Mouse (Mus musculus): ENCODE measurements around the gene As3mt.

As3mt gene

DNA sequence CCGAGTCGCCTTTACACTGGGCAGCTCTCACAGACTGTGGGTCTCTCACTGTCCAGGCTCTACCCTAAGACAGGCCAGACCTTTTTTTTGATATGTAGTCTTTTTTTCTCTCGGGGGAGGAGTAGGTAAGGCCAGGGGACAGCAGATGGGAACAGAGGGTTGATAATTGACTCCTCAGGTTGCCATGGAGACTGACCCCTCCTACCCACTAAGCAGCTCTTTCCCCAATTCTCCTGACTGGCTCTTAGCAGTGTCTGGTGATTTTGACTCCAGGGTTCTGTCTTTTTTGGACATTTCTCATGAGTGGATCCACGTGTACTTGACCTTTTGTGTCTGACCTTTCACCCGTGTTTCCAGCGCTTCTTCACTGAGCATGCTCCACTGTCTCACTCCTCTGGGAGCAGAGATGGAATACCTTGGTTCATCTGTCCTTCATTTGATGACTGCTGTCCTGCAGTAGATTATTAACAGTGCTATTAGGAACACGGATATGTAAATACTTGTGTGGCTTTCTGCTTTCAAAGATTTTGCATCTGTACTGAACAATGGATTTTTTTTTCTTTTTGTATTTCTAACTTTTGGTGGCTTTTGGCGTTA, 20.0 kb downstream of the As3mt start:
- ChIA-PET CTCF (interaction anchor here in 3 of 4 experiments (0.6 to 1.9 kb wide), 7 partner anchors 9 to 149 kb away, joined by 3 to 7 read pairs (median 4); no protein-coding TSS in a partner anchor), POLR2A (interaction anchor here in 2 of 4 experiments (0.6 to 2.2 kb wide), 6 partner anchors 12 to 180 kb away, joined by 3 to 5 read pairs (median 4); partner anchors contain the start of genes As3mt (in 1 of the 2), Borcs7 (in 1 of the 2) and Cnnm2 (in 1 of the 2))

DNA sequence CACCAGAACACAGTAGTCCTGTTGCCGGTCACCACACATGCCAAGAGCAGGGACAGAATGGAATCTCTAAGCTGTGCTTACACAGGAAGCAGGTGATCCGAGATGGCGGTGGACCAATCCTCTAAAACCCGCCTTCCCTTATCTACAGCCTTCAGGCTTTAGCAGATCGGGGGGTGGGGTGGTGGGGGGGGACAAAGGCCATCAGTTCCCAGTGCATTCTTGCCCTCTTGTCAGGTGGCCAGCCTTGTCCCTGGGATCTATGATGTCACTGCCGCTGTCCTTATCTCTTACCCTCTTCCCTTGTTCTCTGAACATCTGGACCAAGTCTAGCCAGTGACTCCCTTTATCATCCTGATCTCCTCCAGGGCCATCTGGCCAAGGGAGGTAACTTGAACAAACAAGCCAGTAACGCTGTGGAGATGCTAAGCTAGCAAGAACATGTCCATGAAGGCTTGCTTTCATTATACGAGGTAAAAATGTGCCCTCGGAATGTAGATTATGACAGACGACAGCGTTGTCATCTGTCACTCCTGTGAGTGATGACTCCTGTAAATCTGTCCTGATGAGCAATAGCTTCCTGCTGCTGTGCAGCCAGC, 20.8 kb downstream of the As3mt start:
- ChIA-PET CTCF (interaction anchor here in 2 of 4 experiments (0.6 to 1.6 kb wide), 3 partner anchors 8 to 142 kb away, joined by 4 to 7 read pairs (median 4); no protein-coding TSS in a partner anchor), POLR2A (interaction anchor here in 3 of 4 experiments (0.5 to 2.2 kb wide), 3 partner anchors 38 to 640 kb away, joined by 3 to 5 read pairs (median 3); partner anchors contain the start of gene Borcs7 (in 1 of the 3))

DNA sequence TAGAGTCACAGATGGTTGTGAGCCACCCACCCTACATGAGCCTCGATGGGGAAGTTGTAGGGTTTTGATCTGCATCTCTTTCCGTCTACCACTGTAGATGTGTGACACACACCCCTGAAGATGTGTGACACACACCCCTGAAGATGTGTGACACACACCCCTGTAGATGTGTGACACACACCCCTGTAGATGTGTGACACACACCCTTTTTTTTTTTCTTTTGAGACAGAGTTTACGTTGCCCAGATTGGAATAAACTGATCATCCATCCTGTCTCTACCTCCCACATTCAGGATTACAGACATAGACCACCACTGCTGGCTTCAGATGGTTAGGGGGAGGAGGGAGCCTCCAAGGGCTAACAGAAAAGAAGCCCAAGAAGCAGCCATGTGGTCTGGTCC, 21.7 kb downstream of the As3mt start:
- ChIA-PET CTCF (interaction anchor here in 1 of 4 experiments (1.6 kb wide), 1 partner anchor 140 kb away, joined by 4 read pairs; no protein-coding TSS in a partner anchor), POLR2A (interaction anchor here in 1 of 4 experiments (0.5 kb wide), 1 partner anchor 93 kb away, joined by 3 read pairs; no protein-coding TSS in a partner anchor)

DNA sequence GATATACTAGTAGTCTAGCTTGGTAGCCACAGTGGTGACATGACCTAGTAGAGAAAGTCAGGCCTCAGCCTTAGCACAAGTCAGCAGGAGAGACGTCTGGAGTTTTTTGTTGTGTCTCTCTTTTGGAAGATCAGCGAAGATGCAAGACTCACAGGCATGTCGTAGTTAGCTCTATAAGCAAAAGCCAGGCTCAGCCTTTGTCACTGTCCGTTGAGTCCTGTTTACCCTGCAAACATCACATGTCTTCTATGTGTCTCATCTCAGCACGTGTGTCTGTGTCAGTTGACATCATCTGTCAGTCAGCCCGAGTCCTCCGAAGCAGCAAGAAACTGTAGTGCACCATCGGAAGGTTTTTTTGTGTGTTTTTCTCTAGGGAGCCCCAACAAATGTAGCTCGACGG, 24.1 kb downstream of the As3mt start:
- ChIA-PET POLR2A (interaction anchor here in 2 of 4 experiments (0.6 to 1.4 kb wide), 2 partner anchors 22 to 29 kb away, joined by 3 to 4 read pairs; no protein-coding TSS in a partner anchor), CTCF (interaction anchor here in 3 of 4 experiments (0.5 to 2.1 kb wide), 4 partner anchors 10 to 306 kb away, joined by 3 to 10 read pairs (median 4); partner anchors contain the start of gene Cyp17a1 (in 1 of the 3))

DNA sequence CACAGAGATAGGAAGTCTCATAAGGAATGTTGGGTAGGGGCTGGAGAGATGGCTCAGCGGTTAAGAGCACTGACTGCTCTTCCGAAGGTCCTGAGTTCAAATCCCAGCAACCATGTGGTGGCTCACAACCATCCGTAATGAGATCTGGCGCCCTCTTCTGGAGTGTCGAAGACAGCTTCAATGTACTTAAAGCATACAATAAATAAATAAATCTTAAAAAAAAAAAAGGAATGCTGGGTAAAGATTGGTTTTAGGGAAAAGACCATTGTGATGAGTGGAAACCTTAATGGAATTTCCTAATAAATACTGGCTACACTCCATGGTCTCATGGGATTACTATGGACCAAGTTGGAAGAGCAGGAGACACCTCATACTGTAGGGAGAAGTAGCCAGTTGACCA, 25.4 kb downstream of the As3mt start:
- ChIA-PET CTCF (interaction anchor here in 3 of 4 experiments (0.6 to 1.3 kb wide), 9 partner anchors 9 to 289 kb away, joined by 3 to 11 read pairs (median 3); partner anchors contain the start of gene Cyp17a1 (in 1 of the 3)), POLR2A (interaction anchor here in 2 of 4 experiments (0.6 to 1.0 kb wide), 3 partner anchors 28 to 154 kb away, joined by 3 to 4 read pairs (median 3); no protein-coding TSS in a partner anchor)

DNA sequence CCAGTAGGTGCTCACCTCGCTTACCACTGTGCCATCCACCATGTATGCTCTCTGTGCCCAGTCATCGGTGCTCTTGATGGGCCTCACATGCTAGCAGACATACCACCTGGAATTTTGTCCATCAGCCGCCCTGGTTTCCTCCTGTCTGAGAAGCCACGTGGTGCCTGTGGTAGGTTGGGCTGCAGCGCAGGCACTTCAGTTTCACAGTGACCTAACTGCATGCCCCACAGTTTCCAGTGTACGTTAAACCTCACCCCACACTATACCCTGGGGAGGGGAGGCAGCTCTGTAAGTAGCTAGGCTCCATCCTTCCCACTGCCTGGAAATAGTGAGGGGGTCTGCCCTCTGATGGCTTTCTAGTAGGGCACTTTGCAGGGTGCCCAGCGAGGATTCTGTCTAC, 26.4 kb downstream of the As3mt start:
- ChIA-PET POLR2A (no interaction called here), CTCF (interaction anchor here in 1 of 4 experiments (1.4 kb wide), 1 partner anchor 146 kb away, joined by 3 read pairs; no protein-coding TSS in a partner anchor)

DNA sequence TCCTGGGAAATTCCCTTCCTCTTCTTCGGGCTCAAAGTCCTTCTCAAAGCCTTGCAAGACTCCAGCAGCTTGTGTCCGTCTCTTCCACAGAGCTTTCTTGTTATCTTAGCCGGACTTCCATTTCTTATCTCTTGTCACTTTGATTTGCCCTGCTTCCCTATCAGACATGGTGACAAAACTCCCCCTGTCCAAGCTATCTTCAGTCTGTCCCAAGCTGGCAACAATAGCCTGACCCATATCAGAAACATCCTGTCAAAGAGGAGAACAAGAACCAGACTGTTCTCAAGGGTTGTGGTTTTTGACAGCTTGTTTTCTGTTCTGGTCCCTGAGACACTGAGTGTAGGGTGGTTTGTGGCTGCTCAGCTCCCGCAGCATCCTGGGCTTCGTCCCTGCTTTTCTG, 28.0 kb downstream of the As3mt start:
- ChIA-PET POLR2A (interaction anchor here in 2 of 4 experiments (0.6 to 0.8 kb wide), 2 partner anchors 25 to 52 kb away, joined by 3 to 4 read pairs; no protein-coding TSS in a partner anchor), CTCF (interaction anchor here in 3 of 4 experiments (0.5 to 1.1 kb wide), 4 partner anchors 10 to 331 kb away, joined by 3 read pairs; no protein-coding TSS in a partner anchor)

DNA sequence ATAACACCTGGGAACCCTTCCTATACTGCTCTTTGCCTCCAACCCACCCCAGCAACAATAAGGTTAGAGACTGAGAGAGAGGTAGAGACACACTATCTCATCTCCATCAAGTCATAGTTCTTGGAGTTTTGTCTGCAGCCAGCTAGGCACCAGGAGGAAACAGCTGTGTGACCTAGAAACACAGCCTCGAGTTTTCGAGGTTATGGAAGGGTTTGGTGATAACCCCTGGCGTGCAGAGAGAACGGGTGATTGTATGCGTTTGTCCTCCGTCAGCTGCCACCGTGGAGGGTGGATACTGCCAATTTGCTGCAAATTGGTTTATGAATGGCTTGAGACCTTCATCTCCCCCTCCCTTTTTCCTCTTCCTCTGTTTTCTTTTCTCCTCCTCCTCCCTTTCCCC, 29.8 kb downstream of the As3mt start:
- ChIA-PET POLR2A (no interaction called here), CTCF (interaction anchor here in 2 of 4 experiments (0.7 to 1.4 kb wide), 2 partner anchors 133 to 179 kb away, joined by 3 to 7 read pairs; no protein-coding TSS in a partner anchor)

DNA sequence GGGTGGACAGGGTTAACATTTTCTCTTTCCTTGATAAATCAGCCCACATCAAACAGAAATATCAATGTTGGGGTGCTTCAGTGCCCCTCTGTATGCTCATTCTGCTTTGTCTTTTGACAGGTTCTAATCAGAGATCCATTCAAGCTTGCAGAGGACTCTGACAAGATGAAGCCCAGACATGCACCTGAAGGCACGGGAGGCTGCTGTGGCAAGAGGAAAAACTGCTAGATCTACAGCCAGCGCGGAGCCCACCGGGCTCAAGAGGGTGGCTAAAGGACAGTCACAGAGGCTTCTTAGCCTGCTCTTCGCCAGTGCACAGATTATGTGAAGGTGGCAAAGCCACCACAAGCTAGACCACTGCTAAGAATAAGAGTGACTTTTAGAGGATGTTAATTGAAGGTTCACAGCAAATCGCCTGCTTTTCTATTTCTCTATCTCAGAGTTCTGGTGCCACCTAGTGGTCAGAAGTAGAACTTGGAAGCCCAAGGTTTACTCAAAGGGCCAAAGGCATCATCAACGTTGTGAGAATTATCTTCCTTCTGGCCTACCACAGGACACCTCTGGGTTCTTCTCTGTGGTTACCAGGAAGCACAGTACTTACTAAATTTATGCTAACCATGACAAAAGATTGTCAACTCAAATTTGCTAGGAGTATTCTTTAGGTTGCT, 33.2 kb downstream of the As3mt start:
- POLR2A ChIA-PET: interaction anchor here in 1 of 4 experiments (0.6 to 0.9 kb wide), 2 partner anchors 131 to 158 kb away, joined by 3 to 4 read pairs; no protein-coding TSS in a partner anchor
- CTCF ChIA-PET: interaction anchor here in 2 of 4 experiments (0.8 to 1.9 kb wide), 5 partner anchors 69 to 152 kb away, joined by 3 to 13 read pairs (median 4); no protein-coding TSS in a partner anchor

DNA sequence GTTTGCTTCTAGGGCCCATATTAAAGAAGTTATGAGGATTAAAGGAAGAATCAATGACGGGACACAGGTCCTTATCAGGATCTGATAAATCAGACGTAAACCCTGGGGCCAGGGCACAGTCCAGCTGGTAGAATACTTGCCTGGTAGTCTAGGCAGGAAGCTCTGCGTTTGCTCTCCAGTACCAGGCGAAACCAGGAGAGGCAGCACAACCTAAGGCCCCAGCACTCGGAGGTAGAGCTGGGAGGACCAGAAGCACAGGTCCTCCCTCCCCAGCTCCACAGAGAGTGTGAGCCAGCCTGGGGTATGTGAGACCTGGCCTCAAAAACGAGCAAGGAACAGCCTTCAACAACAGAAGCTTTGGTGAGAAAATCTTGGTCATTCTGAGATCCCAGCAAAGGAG, 34.3 kb downstream of the As3mt start:
- ChIA-PET CTCF (interaction anchor here (0.5 to 1.3 kb wide), 25 partner anchors 9 to 246 kb away, joined by 3 to 13 read pairs (median 3); partner anchors contain the start of gene Cnnm2 (in 1 of the 4)), POLR2A (interaction anchor here in 2 of 4 experiments (0.5 to 1.1 kb wide), 3 partner anchors 74 to 210 kb away, joined by 3 to 4 read pairs (median 3); no protein-coding TSS in a partner anchor)

DNA sequence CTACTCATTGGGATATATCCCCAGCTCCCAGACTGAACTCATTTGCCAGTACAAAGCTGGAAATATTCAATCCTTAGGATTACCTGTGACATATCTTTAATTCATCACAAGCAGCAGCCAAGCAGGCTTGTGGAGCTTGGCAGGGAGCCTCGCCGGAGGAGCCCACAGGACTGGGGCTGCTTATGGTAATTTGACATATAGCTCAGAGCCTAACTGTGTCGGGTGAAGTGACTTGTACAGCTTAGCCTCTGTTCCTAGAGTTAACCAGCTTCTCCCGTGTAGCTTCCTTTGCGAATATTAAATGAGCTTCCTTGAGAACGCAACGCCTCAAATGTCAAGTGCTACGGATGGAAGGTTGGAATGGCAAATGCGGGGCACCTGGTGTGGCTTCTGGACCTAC, 37.4 kb downstream of the As3mt start:
- ChIA-PET POLR2A (interaction anchor here in 2 of 4 experiments (0.6 to 1.3 kb wide), 2 partner anchors 38 to 182 kb away, joined by 3 read pairs; partner anchors contain the start of gene As3mt (in 1 of the 2)), CTCF (interaction anchor here in 2 of 4 experiments (0.6 to 1.1 kb wide), 4 partner anchors 46 to 305 kb away, joined by 3 to 8 read pairs (median 4); no protein-coding TSS in a partner anchor)

DNA sequence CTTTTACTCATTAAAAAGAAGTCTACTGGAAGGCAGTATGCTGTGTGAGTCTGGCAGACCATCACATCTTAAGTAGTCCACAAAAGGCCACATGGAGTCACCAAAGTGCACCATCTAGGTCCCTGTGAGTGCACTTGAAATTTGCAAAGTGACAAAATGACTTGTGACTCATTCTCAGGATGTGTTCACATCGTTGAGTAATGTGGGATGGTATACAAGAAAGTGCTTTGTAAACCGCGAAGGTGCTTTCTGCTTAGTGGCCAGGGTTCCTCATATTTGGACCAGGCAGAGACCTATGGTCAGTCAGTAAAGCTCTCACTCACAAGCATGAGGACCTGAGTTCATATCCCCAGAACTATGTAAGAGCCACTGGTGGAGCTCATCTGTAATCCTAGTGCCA, 40.5 kb downstream of the As3mt start:
- ChIA-PET CTCF (interaction anchor here in 1 of 4 experiments (0.8 kb wide), 1 partner anchor 54 kb away, joined by 3 read pairs; no protein-coding TSS in a partner anchor), POLR2A (interaction anchor here in 2 of 4 experiments (0.6 to 1.3 kb wide), 2 partner anchors 12 to 90 kb away, joined by 3 to 4 read pairs; no protein-coding TSS in a partner anchor)

DNA sequence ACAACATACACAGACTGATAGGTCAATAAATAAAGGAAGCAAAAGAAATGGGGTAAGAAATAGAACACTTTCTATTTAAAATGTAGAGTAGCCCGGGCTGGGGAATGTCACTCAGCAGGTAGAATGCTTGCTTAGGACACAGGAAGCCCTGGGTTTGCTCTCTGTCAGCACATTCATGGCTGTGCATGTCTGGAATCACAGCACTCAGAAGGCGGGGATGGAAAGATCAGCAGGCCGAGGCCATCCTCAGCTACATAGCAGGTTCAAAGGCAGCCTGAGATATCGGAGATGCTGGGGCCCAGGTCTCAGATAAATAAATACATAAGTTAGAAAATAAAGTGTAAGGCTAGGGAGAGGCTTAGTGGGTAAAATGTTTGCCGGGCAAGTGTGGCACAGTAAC, 45.0 kb downstream of the As3mt start:
- POLR2A ChIA-PET: interaction anchor here in 1 of 4 experiments (1.3 kb wide), 1 partner anchor 9 kb away, joined by 4 read pairs; the partner anchor contains the start of gene Cnnm2
- CTCF ChIA-PET: interaction anchor here (0.6 to 1.8 kb wide), 6 partner anchors 11 to 164 kb away, joined by 3 to 6 read pairs (median 3); no protein-coding TSS in a partner anchor

DNA sequence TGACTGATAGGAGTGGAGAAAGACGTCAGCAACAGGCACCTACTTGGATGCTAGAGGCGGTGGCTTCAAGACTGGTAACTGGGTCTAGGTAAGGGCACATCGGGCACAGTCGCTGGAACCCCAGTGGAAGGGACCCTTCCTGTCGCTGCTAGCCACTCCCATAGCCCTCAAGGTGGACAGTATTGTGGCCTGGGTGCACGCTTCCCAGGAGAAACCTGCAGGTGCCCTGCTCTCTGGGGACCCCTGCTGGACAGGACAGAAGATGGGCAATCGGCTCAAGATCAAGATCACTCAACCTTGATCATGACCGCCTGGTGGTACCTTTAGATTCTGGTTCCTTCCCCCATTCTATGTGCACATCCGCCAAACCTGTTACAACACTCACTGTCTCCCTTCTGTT, 47.8 kb downstream of the As3mt start:
- POLR2A ChIA-PET: interaction anchor here in 3 of 4 experiments (0.6 to 1.2 kb wide), 7 partner anchors 9 to 1919 kb away, joined by 3 to 5 read pairs (median 3); no protein-coding TSS in a partner anchor
- CTCF ChIA-PET: interaction anchor here (0.6 to 1.0 kb wide), 6 partner anchors 63 to 167 kb away, joined by 3 to 9 read pairs (median 3); no protein-coding TSS in a partner anchor

DNA sequence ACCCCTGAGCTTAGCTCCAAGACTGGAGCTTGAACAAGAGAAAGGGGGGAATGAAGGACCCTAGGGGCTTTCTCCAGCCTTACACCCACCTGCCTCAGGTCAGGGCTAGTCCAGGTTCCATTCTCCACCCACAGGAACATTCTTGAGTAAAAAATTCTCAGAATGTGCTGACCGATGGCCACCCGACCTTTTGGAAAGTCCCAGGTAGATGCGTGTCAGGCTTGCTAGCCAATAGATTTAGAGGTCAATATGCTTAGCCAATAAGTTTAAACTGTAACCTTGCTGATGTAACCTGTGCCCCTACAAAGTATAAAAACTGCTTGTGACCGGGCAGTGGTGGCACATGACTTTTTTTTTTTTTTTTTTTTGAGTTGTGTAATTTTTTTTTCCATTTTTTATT, 49.0 kb downstream of the As3mt start:
- ChIA-PET CTCF (interaction anchor here in 2 of 4 experiments (0.7 to 0.9 kb wide), 3 partner anchors 11 to 114 kb away, joined by 3 read pairs; no protein-coding TSS in a partner anchor), POLR2A (interaction anchor here in 1 of 4 experiments (0.5 to 0.9 kb wide), 2 partner anchors 19 to 192 kb away, joined by 3 read pairs; no protein-coding TSS in a partner anchor)

DNA sequence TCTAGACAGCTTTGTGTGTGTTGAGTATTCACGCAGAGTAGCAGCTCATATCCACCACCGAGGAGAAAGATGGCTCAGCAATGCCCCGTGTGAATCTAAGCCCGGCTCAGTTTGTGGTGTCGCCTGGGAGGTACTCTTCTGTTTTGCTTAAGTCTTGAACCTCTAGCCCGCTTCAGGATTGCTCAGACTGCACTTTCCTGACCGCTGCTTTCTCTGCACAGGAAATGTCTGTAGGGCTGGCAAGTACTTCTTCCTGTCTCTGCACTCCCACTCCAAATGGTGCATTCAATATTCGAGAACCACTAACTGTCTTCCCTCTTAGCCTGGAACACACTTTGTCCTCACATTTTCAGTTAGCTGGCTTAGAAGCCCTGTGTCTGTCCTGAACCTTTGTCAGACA, 51.8 kb downstream of the As3mt start:
- ChIA-PET POLR2A (interaction anchor here (0.6 to 3.7 kb wide), 11 partner anchors 11 to 366 kb away, joined by 3 to 42 read pairs (median 3); no protein-coding TSS in a partner anchor), CTCF (interaction anchor here (0.6 to 4.9 kb wide), 10 partner anchors 77 to 1002 kb away, joined by 3 to 72 read pairs (median 10); no protein-coding TSS in a partner anchor)

DNA sequence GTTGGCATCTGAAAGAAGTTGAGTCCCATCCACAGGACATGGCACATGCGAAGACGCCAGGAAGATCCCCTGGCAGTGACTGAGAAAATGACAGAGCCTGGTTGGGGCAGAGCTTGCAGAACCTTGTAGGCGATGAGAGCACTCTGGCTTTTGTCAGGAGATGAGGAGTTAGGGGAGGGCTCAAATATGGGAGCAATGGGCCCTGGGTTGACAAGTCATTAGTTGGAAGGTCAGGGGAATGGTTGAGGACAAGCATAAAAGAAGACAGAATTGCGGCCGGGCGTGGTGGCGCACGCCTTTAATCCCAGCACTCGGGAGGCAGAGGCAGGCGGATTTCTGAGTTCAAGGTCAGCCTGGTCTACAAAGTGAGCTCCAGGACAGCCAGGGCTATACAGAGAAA, 52.7 kb downstream of the As3mt start:
- ChIA-PET CTCF (interaction anchor here (0.5 to 4.9 kb wide), 37 partner anchors 9 to 573 kb away, joined by 3 to 72 read pairs (median 4); partner anchors contain the start of gene Neurl1a (in 1 of the 4)), POLR2A (interaction anchor here (0.6 to 4.0 kb wide), 42 partner anchors 8 to 520 kb away, joined by 3 to 42 read pairs (median 5); partner anchors contain the start of genes Taf5 (in 2 of the 4) and Sufu (in 1 of the 4))

All from embryonic stem cell, embryonic (primary cell).